Mouse (Mus musculus): ENCODE measurements around the gene Ypel2.

Gene Ypel2

DNA sequence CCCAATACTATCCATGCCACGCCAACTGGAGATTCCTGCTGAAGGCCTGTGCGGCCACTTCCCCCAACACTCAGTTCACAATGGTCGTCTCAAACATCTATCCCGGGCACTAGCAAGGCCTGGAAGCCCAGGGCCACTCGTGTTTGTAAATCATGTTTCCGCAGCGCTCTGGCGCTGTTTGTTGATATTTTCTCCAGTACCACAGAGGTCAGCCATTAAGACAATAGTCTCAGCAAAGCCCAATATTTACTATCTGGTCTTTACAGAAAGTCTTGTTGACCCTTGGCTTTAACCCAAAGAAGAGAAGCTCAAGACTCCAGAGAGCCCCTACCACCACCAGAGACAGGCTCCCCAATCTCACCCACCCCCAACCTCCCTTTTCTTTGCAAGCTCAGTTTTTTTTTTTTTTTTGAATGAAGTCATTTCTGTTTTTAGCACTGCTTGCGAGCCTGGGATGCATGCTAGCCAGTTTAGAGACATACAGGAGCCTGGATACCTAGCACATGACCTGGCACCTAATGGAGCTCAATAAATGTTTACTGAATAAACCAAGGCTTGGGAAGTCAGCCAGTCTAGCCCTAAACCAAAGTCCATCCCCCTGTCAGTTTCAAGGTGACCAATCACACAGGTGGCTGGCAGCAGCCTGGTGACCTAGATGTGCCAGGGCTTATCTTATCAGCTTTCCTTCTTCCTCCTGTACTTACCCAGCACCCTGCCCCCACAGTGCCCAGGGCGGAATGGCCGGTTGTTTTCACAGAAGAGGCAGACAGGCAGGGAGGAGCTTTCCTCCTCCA is 31.8 kb downstream of the Ypel2 start:
- no peak for DNase-seq (ENCODE audit: low spot score in 2 of 2)

DNA sequence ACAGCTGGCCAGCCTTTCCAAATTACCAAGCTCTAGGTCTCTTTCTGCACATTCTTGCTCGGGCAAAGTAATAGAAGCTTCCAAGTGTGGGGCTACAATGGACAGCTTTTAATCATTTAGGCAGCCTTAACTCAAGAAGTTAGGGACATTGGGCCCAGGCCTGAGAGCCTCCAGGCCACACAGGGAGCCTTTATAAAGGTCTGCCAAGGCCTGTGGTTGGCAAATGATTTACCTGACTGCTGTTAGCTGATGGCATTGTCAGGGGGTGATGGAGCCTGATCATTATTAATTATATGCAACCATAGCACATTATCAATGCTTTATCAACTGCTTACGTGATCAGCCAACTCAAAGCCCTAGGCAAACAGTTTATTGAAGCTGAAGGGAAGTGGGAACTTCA is 33.2 kb downstream of the Ypel2 start:
- no peak for DNase-seq (ENCODE audit: low spot score in 2 of 2)

DNA sequence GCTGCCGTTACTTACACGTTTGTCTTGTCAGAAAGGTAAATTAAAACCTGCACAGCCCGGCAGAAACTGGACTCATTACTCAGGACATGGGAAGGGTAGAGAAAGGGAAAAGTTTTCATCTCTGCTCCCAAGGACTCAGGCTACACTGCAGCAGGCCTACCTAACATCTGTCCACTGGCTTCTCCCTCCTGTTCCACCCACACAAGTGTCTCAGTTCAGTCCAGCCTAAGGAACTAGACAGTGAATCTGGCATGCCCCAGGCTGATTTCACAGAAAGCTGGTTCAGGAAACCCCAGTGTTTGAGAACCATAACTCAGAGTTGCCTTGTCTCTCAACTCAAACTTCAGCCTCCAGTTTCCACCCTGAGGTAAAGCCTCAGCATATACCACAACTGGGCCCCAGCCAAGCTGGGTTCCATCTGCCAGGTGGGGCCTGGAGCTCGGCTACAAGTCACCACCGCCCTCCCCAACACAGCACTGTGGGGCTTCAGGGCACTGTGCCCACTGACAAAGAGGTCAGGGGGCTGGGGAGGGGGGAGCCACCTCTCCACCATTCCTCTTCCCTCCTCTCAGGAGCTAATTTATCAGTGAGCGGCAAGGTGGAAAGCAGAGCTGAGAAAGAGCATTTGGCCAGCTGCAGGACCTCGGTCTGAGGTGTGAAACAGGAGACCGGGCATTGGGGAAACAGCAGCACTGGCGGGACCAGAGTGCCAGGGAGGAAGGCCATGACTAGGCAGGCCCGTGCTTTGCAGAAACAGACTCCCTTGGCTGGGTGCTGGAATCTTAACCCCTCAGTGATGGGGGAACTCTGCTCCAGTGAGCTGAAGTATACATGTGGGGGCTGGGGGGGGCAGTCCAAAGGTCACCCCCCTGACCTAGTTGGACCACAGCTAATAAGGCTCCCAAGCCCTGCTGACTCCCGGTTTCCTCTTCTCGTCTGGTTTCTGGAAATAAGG is 34.5 kb downstream of the Ypel2 start:
- no peak for DNase-seq (ENCODE audit: low spot score in 2 of 2)

DNA sequence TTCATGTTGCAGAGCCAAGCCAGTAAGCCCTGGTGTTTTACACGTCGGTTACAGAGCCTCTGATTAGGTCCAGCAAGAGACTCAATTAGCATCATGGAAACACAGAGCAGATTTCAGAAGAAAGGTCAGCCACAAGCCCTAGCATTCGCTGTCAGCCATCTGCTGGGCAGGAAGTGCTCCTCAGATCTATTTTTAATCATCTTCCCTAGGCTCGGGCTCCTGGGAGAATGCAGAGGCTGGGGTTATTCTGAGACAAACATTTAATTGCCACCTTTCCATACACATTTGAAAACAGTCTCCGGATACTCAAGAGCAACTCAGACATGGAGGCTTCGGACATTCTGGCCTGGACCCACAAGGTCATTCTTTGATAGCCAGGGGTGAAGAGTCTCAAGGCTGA is 35.3 kb downstream of the Ypel2 start:
- no peak for DNase-seq (ENCODE audit: low spot score in 2 of 2)

DNA sequence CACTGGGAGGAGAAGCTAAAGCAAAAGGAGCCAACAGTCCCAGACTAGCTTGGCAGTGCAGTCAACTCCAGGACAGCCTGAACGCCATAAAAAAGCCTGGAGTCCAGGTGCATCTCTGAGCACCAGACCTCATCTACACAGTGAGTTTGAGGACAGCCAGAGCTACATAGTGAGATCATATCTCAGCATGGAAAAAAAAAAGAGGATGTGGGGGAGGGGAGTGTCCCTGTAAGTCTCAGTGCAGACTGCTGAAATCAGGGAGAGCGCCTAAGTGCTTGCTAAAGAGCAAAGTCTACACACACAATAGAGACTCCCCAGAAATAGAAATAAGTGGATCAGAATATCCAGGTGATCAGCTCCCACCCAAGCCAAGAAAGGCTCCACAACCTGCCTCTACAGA is 37.1 kb downstream of the Ypel2 start:
- DNase-seq (ENCODE audit: low spot score in 2 of 2): no peak

DNA sequence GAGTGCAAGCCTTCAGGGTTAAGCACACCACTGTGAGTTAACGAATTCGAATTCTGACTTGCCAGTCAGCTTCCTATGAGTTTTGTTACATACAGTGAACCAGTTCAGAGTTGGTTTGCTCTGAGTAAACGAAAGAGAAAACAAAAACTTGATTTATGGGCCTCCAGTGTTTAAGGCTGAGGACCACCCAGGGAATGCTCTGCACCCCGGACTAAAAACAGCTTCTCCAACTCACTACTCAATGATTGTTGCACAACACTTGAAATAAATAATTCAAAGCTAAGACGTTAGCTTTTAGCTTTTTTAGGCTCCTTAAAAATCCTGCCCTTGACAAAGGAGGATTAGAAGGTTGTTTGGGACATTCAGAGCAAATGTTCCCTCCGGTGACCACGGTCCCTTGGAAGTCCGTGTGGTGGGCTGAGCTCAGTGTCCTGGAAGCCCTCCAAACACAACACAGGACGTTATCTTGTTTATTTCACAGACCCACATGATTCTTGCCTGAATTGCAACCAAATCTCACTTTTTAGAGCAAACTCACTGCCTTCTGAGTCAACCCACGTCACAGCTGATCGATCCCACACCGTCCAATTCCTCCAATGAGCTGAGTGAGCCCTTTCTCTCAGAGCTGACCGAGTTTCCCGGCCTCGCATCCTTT is 38.8 kb downstream of the Ypel2 start:
- DNase-seq (ENCODE audit: low spot score in 2 of 2): no peak

DNA sequence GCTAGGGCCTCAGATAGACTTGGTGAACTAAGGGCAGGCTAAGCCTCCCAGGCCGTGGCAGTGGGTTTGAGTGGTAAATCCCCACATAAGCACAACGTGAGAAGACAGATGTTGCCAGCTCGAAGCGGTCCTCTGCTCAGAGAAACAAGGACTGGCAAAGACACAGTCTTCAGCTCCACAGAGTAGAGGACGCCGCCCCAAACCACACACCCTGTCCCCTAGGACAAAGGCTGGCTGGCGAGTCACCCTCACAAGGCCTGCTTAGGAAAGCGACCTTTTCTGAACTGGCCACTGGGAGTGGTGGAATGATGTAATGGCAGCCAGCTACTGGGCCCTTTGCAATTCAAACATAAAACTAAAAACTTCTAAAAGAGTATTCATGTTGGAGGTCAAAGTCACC is 40.4 kb downstream of the Ypel2 start:
- DNase-seq (ENCODE audit: low spot score in 2 of 2): no peak

DNA sequence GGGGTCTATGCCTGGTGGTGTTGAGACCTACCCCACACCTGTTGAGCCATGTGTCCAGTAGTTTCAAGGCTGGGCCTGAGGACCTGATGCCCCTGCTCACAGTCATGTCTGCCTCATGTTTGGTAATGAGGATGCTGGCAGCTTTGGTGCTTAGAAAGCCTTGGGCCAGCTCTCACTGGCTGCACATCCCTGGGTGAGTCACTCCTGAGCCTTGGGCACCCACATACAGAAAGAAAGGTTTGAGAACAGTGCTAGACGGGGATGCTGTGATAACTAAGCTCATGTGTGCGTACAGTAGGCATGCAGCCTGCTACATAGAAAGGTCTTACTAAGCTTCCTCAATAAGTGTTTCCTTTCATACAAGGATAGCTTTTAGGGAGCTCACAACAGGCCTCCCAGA is 40.8 kb downstream of the Ypel2 start:
- no peak for DNase-seq (ENCODE audit: low spot score in 2 of 2)

DNA sequence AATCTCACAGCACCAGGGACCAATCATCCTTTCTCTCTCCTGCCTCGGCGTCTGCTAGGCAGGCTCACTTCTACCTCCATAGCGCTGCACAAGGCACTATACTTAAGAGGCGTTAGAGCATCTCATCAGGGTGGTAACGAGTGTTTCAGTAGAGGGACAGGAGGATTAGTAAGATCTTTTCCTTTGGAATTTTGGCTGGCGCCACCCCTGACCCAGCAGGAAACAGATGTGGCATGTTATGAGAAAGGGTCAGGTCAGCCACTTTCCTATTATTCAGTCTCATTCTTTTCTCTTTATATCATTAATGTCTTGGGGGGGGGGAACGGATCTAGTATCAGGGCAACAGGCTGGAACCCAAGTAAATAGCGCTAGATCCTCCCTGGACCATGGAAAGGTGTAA is 41.8 kb downstream of the Ypel2 start:
- DNase-seq (ENCODE audit: low spot score in 2 of 2): no peak

DNA sequence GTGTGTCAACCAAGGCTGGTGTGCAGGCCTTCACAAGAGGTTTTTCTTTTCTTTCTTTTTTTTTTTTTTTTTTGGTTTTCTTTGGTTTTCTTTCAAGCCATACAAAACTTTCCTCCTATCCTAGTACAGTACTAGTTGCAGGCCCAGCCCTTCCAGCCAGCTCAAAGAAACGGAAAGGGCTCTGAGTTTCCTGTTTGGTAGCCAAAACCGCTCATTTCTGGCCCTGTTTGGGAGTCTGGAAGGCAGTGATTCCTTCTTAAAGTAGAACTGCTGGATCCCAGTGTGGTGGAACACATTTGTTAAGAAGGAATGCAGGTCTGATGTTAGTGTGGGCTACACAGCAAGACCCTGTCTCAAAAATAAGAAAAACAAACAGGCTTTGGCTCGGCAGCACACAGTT is 43.0 kb downstream of the Ypel2 start:
- no peak for DNase-seq (ENCODE audit: low spot score in 2 of 2)

DNA sequence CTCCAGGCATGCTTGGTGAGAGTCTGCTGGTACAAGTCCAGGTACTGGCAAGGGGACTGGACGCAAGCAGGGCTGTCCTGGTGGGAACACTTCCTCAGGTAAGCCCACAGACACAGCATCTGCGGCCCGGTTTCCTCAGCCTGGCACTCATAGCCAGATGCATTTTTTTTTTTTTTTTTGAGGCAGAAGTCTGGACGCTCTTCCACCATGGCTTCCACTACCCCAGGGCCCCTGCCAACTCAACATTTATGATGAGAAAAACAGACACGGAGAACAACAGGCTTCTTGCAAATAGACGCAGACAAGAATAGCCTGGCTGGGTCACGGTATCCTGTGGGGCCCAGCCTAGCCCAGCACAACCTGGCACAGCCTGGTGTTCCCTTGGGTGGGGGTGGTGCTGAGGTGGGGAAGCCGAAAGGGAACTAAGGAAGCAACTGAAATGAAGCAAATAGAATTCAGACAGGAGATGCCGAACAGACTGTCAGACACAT is 43.5 kb downstream of the Ypel2 start:
- DNase-seq (ENCODE audit: low spot score in 2 of 2): no peak

DNA sequence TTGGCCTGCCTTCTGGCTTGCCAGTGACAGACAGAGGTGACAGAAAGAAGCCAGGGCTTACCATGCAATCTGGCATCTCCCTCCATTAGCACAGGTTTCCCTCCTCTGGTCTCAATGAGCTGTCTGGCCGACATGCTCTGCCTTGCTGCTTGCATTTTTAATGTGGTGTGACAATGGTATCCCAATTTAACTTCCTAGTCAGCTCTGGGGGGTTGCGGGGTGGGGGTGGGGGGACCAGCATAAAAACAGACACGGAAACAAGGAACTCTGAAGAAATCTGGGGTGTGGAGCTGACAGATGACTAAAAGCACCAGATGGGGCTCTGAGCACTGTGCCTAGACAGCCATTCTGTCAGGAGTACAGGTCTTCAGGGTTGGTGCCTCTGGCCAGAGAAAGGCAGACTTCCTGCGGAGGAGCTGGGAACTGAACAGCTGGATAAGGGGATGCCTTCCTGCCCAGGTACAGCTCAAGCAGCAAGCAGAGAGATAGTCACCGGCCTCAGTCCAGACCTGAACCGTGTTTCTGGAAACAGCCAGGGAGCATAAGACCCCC is 46.8 kb downstream of the Ypel2 start:
- DNase-seq (ENCODE audit: low spot score in 2 of 2): no peak

DNA sequence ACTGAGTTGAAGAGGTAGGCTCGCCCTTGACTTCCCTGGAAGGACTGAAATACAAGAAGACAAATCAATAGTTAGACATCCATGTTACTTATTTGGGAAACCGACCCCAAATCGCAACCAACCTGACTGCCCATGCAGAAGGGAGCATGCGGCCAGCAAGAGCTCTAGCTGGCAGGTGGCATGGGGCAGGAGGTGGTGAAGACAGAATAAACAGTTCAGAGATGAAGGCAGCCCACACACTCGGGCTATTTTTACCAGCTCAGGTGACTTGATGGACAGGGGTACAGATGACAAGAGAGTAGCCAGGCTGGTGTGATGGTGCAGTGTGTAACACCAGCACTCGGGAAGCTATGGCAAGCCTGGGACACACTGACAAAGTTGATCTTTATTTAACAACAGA is 47.6 kb downstream of the Ypel2 start:
- no peak for DNase-seq (ENCODE audit: low spot score in 2 of 2)

DNA sequence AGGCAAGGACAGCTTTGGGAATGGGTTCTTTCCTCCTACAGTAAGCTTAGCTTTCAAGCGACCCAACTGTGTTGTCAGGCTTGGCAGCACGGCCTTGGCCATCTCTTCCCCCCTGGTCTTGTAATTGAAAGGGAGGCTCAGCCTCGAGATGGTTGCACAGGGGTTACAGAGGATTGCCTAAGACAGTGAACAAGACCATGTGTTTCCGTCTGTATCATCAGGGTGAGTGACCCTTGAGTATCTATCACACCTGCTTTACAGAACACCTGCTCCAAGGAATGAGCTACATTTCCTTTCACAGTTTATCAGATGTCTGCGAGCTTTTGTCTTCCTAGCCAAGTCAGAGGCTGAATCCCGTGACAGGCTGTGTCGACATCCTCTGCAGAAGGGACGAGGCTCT is 48.4 kb downstream of the Ypel2 start:
- no peak for DNase-seq (ENCODE audit: low spot score in 2 of 2)

DNA sequence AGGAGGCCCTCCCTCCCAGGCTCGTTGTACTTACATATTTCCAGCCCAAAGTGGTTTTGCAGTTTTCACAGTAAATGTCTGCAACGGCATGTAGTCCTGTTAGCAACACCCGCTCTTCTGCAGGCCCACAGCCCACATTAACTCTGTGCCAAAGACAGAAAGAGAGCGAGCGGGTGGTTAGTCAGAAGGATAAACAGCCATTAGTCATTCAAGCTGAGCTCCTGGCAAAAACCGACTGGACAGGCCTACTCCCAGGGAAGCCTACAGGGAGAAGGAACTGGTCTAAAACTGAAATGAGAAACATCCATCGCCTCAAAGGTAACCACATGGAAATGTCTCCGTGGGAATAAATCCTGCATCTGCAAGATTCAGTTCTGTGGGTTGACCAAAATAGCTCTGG is 49.0 kb downstream of the Ypel2 start:
- no peak for DNase-seq (ENCODE audit: low spot score in 2 of 2)

DNA sequence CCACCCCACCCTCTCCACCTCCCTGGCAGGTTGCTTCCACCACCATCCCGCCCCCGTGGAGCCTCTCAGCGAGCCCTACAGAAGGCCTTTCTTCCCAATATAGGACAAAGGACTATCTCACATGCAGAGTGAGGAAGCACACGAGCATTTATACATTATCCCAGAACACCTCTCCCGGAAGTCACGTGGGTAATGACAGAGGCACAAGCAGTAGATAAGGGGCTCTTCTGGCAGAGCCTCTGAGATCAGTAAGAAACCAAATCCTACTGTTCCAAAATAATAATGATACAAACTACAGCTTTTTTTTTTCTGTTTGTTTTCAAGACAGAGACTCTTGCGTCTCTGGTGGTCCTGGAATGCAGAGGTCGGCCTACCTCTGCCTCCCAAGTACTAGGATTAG is 51.6 kb downstream of the Ypel2 start:
- DNase-seq (ENCODE audit: low spot score in 2 of 2): no peak

DNA sequence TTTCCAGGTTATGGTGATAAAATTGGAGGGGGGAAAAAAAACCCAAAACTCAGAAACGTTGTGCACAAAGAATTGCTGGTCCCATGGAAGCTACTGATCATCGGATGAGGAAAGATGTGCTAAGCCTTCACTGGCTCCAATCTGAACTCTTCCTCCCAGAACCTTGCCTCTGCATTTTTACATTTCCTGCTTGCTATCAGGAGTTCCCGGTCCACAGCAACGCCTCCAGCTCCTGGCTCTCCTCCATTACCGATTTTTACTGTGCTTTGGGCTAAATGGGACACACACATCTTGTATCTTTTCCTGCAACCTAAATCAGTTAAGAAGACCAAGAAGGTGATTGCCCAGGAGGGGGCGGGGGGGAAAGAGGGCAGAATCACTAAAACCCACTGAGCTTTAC is 54.0 kb downstream of the Ypel2 start:
- no peak for DNase-seq (ENCODE audit: low spot score in 2 of 2)

DNA sequence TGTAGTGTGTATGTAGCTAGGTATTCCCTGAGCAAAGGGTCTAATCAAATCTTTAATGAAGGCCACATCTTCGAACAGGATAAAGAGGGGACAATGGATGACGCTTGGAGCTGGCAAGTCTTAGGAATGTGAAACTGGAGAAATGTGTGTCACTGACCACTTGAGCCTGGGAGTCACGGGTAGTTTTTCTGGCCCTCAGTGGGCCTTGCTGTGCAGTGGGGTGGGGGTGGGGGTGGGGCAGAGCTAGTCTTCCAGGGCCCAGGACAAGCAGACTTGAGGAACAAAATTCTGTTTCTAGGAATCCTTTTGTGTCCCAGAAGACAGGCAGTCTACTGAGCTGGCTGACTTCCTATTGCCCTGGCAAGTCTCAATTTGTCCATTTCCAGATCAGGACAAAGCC is 55.0 kb downstream of the Ypel2 start:
- DNase-seq (ENCODE audit: low spot score in 2 of 2): no peak

DNA sequence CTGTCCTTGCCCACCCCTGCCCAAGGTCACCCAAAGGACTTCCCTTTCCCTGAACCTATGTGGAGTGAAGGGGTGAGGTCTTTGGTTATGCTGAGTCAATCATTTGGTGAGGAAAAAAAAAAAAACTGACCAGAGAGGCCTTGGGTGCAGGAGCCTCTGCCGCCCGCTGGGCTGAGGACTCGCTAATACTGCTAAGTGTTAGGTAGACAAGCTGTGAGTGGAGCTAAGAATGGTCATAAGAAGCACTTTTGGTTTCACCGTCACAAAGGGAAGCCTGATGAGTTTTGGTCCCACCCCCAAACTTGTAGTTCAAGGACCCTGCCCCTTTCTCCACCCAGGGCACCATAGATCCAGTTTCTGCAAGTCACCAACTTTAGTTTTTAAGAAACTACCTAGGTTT is 55.4 kb downstream of the Ypel2 start:
- no peak for DNase-seq (ENCODE audit: low spot score in 2 of 2)

DNA sequence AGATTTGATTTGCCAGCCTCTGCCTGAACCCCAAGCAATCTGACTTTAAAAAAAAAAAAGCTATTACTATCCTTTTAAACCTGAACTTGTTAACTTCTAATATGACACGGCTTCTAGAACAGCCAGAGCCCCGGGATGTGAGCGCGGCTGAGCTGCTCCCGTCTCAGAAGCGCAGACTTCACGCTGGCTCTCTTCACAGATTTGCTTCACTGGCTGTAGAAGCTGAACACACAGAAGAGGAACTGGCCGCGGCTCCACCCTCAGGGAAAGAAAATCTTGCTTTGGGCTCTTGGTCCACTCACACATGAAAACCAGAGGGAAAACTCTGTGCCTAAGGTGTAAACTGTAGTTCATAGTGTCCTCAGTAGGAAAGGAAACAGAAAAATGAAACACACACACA is 56.6 kb downstream of the Ypel2 start:
- no peak for DNase-seq (ENCODE audit: low spot score in 2 of 2)

DNA sequence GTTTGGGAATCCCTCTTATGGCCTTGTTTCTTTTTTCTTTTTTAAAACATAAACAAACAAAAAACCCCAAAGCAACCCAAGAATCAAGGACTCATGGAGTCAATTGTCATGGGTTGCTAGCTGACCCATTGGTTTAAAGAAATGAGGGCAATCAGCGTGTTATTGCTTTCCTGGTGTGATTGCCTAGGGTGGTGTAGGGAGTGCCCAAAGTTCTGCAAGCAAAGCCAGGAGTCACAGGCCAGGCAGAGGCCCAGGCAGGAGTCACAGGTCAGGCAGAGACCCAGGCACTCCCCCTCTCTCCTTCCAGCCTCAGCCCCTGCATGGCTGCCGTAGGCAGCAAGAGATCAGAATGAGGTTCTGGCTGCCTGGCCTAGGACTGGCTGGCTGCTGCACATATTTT is 58.6 kb downstream of the Ypel2 start:
- DNase-seq (ENCODE audit: low spot score in 2 of 2): no peak

DNA sequence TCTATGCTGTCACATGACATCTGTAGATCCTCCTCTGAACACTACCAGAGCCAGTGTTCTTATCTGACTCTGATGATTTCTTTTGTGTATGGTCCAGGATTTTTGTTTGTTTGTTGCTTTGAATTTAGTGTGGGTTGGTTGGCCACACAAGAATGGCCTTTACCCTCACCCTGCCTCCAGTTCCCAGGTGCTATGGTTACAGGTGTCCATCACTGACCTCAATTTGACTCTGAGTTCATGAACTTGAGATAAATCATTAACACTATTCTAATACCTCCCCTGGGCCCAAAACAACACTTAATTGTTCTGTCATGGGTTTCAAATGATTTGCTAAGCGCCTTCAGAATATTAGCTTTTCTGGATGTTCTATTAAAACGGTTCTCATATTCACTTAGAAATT is 61.3 kb downstream of the Ypel2 start:
- DNase-seq (ENCODE audit: low spot score in 2 of 2): no peak
